Mouse (Mus musculus): Measurements from ENCODE around the gene Fkbp15. TPM values are rescaled to one million over a fixed set of nuclear protein-coding genes. Genes with fewer than 3 reads are reported as not detected.

The Fkbp15 gene
- total RNA-seq (2021) (10 to 100 TPM; 16.6 to 19.6 TPM), polyA plus RNA-seq (2012; rRNA removed) (14.7 and 19.4 TPM in 2 replicates)
- long read RNA-seq, full-length matches to known transcripts, result 7 of 13 reads
- long read RNA-seq, partial matches to known transcripts, result 3 of 13 reads
- long read RNA-seq, other reads (novel, unspliced or antisense), result 3 of 13 reads

- peaks cover 8% of the 10 kb centered on the region for H3K36me3 ChIP-seq (ENCODE audit: control insufficient read depth, insufficient read depth, low read length)
- H3K27ac ChIP-seq, result peak within 1 kb of the TSS; percentile 85
- H3K4me1 ChIP-seq (ENCODE audit: control insufficient read depth, insufficient read depth, low read length), result peaks cover 2% of the 10 kb centered on the region; the same call in 1 of the 2 replicates
- WGBS, result under 1% methylated on average over 51 of the region's 51 CpGs
- TF ChIP-seq EP300 (IDR thresholded peaks at IDR 0.05; ENCODE audit: insufficient read depth, low read depth, low read length), result peak; percentile 78; the same call in 1 of the 2 replicates
- peak; percentile 94 for TF ChIP-seq POLR2A (IDR thresholded peaks at IDR 0.05; ENCODE audit: insufficient read depth, low read depth, low read length)
- TF ChIP-seq CTCF (IDR thresholded peaks at IDR 0.05), result no peak
- peak within 1 kb of the TSS; percentile 96 for H3K4me3 ChIP-seq
- peaks cover 2% of the 10 kb centered on the region; the same call in 1 of the 2 replicates for H3K79me2 ChIP-seq (replicated peaks; ENCODE audit: control insufficient read depth, insufficient read depth, low read length)
- H3K9ac ChIP-seq (ENCODE audit: low read depth, low read length), result peak within 1 kb of the TSS; percentile 92
- peak; percentile 94 to 97 for DNase-seq
- H3K27me3 ChIP-seq (ENCODE audit: control insufficient read depth, insufficient read depth, low read length), result no peaks in the 10 kb centered on the region
- intact Hi-C loops (cut with DNase I), result loop anchor here (5.0 kb wide), 1 partner anchor 157 kb away; the partner anchor contains the start of gene Alad
These were observed at the start of gene Fkbp15, which contains the start of gene Slc31a1 for GRCm38 (mm10) chr4:62360088-62360804. Gene Fkbp15, minus strand, starts transcription at chr4:62360548. Gene Slc31a1, plus strand, starts transcription at chr4:62360727.

DNA sequence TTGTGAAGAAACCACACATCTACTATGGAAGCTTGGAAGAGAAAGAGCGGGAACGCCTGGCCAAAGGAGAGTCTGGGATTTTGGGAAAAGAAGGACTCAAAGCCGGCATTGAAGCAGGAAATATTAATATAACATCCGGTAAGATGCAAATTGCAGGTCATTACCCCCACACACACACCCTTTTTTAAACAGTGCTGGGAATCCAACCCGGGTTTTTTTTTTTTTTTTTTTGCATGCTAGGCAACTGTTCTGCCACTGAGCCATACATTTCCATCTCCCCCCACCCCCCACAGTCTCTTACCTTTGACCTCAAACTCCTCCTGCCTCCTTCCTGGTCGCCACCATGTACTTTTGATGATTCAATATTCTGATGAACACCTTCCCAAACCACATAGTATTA, 49.3 kb upstream of the Fkbp15 start:
- Histone ChIP-seq H3K4me1 (ENCODE audit: control insufficient read depth, insufficient read depth, low read length) (peaks cover 3% of the 10 kb centered on the region), H3K36me3 (ENCODE audit: control insufficient read depth, insufficient read depth, low read length) (peaks cover 8% of the 10 kb centered on the region), H3K79me2 (replicated peaks; ENCODE audit: control insufficient read depth, insufficient read depth, low read length) (peaks cover 6% of the 10 kb centered on the region), H3K27ac (peak overlapping the region; percentile 94), H3K9ac (ENCODE audit: low read depth, low read length) (no peak overlapping the region; the same call in 1 of the 2 replicates), H3K27me3 (ENCODE audit: control insufficient read depth, insufficient read depth, low read length) (no peaks in the 10 kb centered on the region), H3K4me3 (peak overlapping the region; percentile 94)
- DNase-seq, result no peak
- no peak for TF ChIP-seq POLR2A (IDR thresholded peaks at IDR 0.05; ENCODE audit: insufficient read depth, low read depth, low read length)
- TF ChIP-seq CTCF (IDR thresholded peaks at IDR 0.05), result no peak
- no peak for TF ChIP-seq EP300 (IDR thresholded peaks at IDR 0.05; ENCODE audit: insufficient read depth, low read depth, low read length)
- WGBS, result 28% methylated on average over 6 of the region's 6 CpGs
- intact Hi-C loops (cut with DNase I), result loop anchor here (5.0 kb wide), 3 partner anchors 62 to 122 kb away; partner anchors contain the start of gene Hdhd3

- Histone ChIP-seq H3K4me3 (peak within 1 kb of the TSS; percentile 94), H3K79me2 (replicated peaks; ENCODE audit: control insufficient read depth, insufficient read depth, low read length) (peaks cover 6% of the 10 kb centered on the region), H3K27me3 (ENCODE audit: control insufficient read depth, insufficient read depth, low read length) (no peaks in the 10 kb centered on the region), H3K4me1 (ENCODE audit: control insufficient read depth, insufficient read depth, low read length) (peaks cover 3% of the 10 kb centered on the region), H3K27ac (peak within 1 kb of the TSS; percentile 94), H3K36me3 (ENCODE audit: control insufficient read depth, insufficient read depth, low read length) (peaks cover 7% of the 10 kb centered on the region), H3K9ac (ENCODE audit: low read depth, low read length) (peak within 1 kb of the TSS; percentile 79)
- intact Hi-C loops (cut with DNase I), result loop anchor here (5.0 kb wide), 3 partner anchors 61 to 121 kb away; partner anchors contain the start of gene Hdhd3
- peak; percentile 95 to 98 for DNase-seq
- WGBS, result under 1% methylated on average over 39 of the region's 39 CpGs
- peak; percentile 62; the same call in 1 of the 2 replicates for TF ChIP-seq EP300 (IDR thresholded peaks at IDR 0.05; ENCODE audit: insufficient read depth, low read depth, low read length)
- peak; percentile 82 for TF ChIP-seq POLR2A (IDR thresholded peaks at IDR 0.05; ENCODE audit: insufficient read depth, low read depth, low read length)
- no peak for TF ChIP-seq CTCF (IDR thresholded peaks at IDR 0.05)
These were observed 48.4 kb upstream of the Fkbp15 start, which contains the start of the genes Cdc26 and Prpf4 for GRCm38 (mm10) chr4:62408601-62409282. Gene Cdc26, minus strand, starts transcription at chr4:62408642. Gene Prpf4, plus strand, starts transcription at chr4:62408797.

GRCm38 (mm10) chr4:62407730-62408582, 47.6 kb upstream of the Fkbp15 start:
- H3K4me3 ChIP-seq, result peak overlapping the region; percentile 94
- peak; percentile 63 to 77 for DNase-seq
- H3K27ac ChIP-seq, result peak overlapping the region; percentile 94
- intact Hi-C loops (cut with DNase I), result loop anchor here (5.0 kb wide), 3 partner anchors 61 to 121 kb away; partner anchors contain the start of gene Hdhd3
- peaks cover 7% of the 10 kb centered on the region for H3K36me3 ChIP-seq (ENCODE audit: control insufficient read depth, insufficient read depth, low read length)
- H3K4me1 ChIP-seq (ENCODE audit: control insufficient read depth, insufficient read depth, low read length), result peaks cover 3% of the 10 kb centered on the region
- H3K9ac ChIP-seq (ENCODE audit: low read depth, low read length), result peak overlapping the region; percentile 79
- no peaks in the 10 kb centered on the region for H3K27me3 ChIP-seq (ENCODE audit: control insufficient read depth, insufficient read depth, low read length)
- H3K79me2 ChIP-seq (replicated peaks; ENCODE audit: control insufficient read depth, insufficient read depth, low read length), result peaks cover 6% of the 10 kb centered on the region
- under 1% methylated on average over 35 of the region's 35 CpGs for WGBS
- TF ChIP-seq CTCF (IDR thresholded peaks at IDR 0.05) (peak; percentile 73), EP300 (IDR thresholded peaks at IDR 0.05; ENCODE audit: insufficient read depth, low read depth, low read length) (0 out of 2 replicates have a peak, but pooled peaks have one; percentile 28), POLR2A (IDR thresholded peaks at IDR 0.05; ENCODE audit: insufficient read depth, low read depth, low read length) (peak; percentile 56)

- Histone ChIP-seq H3K4me1 (ENCODE audit: control insufficient read depth, insufficient read depth, low read length) (peaks cover 3% of the 10 kb centered on the region), H3K27ac (no peak overlapping the region), H3K27me3 (ENCODE audit: control insufficient read depth, insufficient read depth, low read length) (no peaks in the 10 kb centered on the region), H3K36me3 (ENCODE audit: control insufficient read depth, insufficient read depth, low read length) (peaks cover 7% of the 10 kb centered on the region), H3K79me2 (replicated peaks; ENCODE audit: control insufficient read depth, insufficient read depth, low read length) (peaks cover 6% of the 10 kb centered on the region), H3K9ac (ENCODE audit: low read depth, low read length) (no peak overlapping the region), H3K4me3 (no peak overlapping the region)
- DNase-seq, result no peak
- intact Hi-C loops (cut with DNase I), result loop anchor here (5.0 kb wide), 3 partner anchors 59 to 119 kb away; partner anchors contain the start of gene Hdhd3
- WGBS, result 82% methylated on average over 4 of the region's 4 CpGs
- TF ChIP-seq EP300 (IDR thresholded peaks at IDR 0.05; ENCODE audit: insufficient read depth, low read depth, low read length), result no peak
- no peak for TF ChIP-seq POLR2A (IDR thresholded peaks at IDR 0.05; ENCODE audit: insufficient read depth, low read depth, low read length)
- no peak for TF ChIP-seq CTCF (IDR thresholded peaks at IDR 0.05)
These were observed 45.8 kb upstream of the Fkbp15 start for GRCm38 (mm10) chr4:62406133-62406532.
